Mouse (Mus musculus): ENCODE results near the gene Gm11084. TPM values are rescaled to one million over a fixed set of nuclear protein-coding genes. Genes with fewer than 3 reads are reported as not detected.

Gene Gm11084
- polyA plus RNA-seq, 1 experiment from 2014 or later: not detected

- H3K9me3 ChIP-seq (replicated peaks): no peaks in the 10 kb centered on the region
- peaks cover 17% of the 10 kb centered on the region for H3K4me1 ChIP-seq
- no peak for DNase-seq (ENCODE audit: low spot score)
- H3K27ac ChIP-seq: peak overlapping the region; percentile 16; the same call in 1 of the 2 replicates
- H3K36me3 ChIP-seq: peaks cover 15% of the 10 kb centered on the region
- no peak overlapping the region for H3K4me3 ChIP-seq
- WGBS: 47% methylated on average over 4 of the region's 4 CpGs
- no peaks in the 10 kb centered on the region for H3K27me3 ChIP-seq (ENCODE audit: low read depth, poor library complexity, severe bottlenecking)
These were observed 1.7 kb downstream of the Gm11084 start for GRCm38 (mm10) chr2:72984806-72985205.

DNA sequence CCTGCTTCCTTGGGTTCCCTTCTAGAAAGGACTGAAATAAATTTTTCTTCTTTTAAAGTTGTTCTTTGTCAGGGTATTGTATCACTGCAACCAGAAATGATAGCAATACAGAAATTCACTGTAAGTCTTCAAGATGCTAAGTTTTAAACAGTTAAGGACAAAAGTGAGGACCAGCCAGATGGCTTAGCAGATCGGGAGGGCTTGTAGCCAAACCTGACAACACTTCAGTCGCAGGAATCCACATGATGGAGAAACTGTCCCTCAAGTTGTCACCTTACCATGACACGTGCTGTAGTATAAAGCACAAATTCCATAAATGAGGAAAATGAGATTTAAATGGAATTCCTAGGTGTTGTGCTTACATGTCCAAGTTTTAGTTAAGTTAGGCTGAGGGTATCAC is 3.3 kb downstream of the Gm11084 start:
- H3K27ac ChIP-seq: no peak overlapping the region
- H3K36me3 ChIP-seq: peaks cover 7% of the 10 kb centered on the region; the same call in 1 of the 2 replicates
- H3K4me3 ChIP-seq: no peak overlapping the region
- DNase-seq (ENCODE audit: low spot score): no peak
- no peaks in the 10 kb centered on the region for H3K9me3 ChIP-seq (replicated peaks)
- H3K4me1 ChIP-seq: peaks cover 17% of the 10 kb centered on the region
- no peaks in the 10 kb centered on the region for H3K27me3 ChIP-seq (ENCODE audit: low read depth, poor library complexity, severe bottlenecking)
- 88% methylated on average over 3 of the region's 3 CpGs for WGBS

GRCm38 (mm10) chr2:72982110-72982785 is 4.3 kb downstream of the Gm11084 start:
- Histone ChIP-seq H3K4me3 (no peak overlapping the region), H3K27ac (no peak overlapping the region), H3K36me3 (peaks cover 4% of the 10 kb centered on the region; the same call in 1 of the 2 replicates), H3K4me1 (peaks cover 20% of the 10 kb centered on the region), H3K27me3 (ENCODE audit: low read depth, poor library complexity, severe bottlenecking) (no peaks in the 10 kb centered on the region), H3K9me3 (replicated peaks) (no peaks in the 10 kb centered on the region)
- no peak for DNase-seq (ENCODE audit: low spot score)
- WGBS: 92% methylated on average over 7 of the region's 7 CpGs

DNA sequence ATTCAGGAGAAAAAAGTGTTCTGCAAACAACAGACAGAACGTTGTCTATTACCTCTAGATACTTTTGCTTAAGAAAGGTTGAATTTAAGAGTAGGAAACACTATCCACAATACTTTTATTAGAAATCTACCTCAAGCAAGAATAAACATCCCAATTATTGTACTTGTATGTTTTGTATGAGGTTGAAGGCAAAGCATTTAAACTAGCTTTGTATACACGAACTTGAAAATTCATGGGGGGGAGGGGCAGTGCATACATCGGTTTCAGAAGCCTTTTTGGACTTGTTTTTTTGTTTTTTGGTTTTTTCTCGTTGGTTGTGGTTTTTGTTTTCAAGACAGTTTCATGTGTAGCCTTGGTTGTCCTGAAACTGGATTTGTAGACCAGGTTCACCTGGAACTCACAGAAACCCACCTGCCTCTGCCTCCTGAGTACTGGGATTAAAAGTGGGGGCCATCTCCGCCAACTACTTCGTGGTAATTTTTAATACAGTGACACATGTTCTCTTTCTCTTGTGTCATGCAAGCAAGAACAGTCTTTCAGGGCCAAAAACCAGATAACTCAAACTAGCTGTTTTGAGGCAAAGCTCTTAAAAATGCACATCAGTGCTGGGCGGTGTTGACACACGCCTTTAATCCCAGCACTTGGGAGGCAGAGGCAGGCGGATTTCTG is 4.9 kb downstream of the Gm11084 start:
- Histone ChIP-seq H3K27ac (peak overlapping the region; percentile 100; the same call in 1 of the 2 replicates), H3K27me3 (ENCODE audit: low read depth, poor library complexity, severe bottlenecking) (no peaks in the 10 kb centered on the region), H3K9me3 (replicated peaks) (no peaks in the 10 kb centered on the region), H3K36me3 (peaks cover 6% of the 10 kb centered on the region; the same call in 1 of the 2 replicates), H3K4me1 (peaks cover 26% of the 10 kb centered on the region), H3K4me3 (peak overlapping the region; percentile 85)
- no peak for DNase-seq (ENCODE audit: low spot score)
- 86% methylated on average over 9 of the region's 9 CpGs for WGBS

- DNase-seq (ENCODE audit: low spot score): no peak
- 12% methylated on average over 3 of the region's 3 CpGs for WGBS
- Histone ChIP-seq H3K4me3 (peak overlapping the region; percentile 85), H3K36me3 (peaks cover 11% of the 10 kb centered on the region), H3K27ac (peak overlapping the region; percentile 100), H3K27me3 (ENCODE audit: low read depth, poor library complexity, severe bottlenecking) (no peaks in the 10 kb centered on the region), H3K9me3 (replicated peaks) (no peaks in the 10 kb centered on the region), H3K4me1 (peaks cover 30% of the 10 kb centered on the region)
These were observed 5.5 kb downstream of the Gm11084 start for GRCm38 (mm10) chr2:72981075-72981420.

DNA sequence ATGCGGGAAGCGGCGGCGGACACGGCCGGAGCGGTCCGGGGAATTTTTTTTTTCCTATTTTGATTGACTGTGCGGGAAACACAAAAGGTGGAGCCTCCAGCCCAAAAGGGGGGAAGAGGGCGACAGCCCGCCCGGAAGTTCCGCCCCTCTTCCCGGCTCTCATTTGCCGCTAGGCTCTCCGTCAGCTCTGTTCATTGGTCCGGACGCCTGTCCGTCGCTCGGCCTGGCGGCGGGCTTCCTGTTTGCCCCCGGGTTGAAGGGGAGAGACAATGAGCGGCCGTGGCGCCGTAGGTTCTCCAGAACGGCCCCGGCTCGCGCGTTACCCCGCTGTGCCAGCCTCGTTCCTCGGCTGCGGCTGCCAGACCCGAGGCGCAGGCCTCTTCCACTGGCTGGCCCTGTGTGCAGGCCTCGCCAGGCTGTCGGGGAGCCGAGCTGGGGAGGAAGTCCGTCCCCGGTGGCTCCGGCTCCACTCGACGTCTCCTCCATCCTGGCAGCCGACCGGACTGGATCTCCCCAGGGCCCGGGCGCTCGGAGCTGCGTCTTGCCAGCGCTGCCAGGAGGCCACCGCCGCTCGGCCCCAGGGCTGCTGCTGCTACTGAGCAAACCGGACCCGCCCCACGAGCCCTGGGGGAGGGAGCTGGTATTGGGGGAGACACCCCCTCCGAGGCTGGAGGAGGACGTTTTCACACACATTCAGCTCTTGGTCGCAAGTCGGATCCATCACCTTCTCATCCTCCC is 6.0 kb downstream of the Gm11084 start, which contains the start of gene Sp3:
Sp3 (minus strand) TSS at position 110 of the 738 bp plus-strand sequence.
- peak within 1 kb of the TSS; percentile 85 for H3K4me3 ChIP-seq
- no peaks in the 10 kb centered on the region for H3K27me3 ChIP-seq (ENCODE audit: low read depth, poor library complexity, severe bottlenecking)
- H3K9me3 ChIP-seq (replicated peaks): no peaks in the 10 kb centered on the region
- peaks cover 17% of the 10 kb centered on the region for H3K36me3 ChIP-seq
- peak; percentile 97 for DNase-seq (ENCODE audit: low spot score)
- H3K4me1 ChIP-seq: peaks cover 35% of the 10 kb centered on the region
- peak within 1 kb of the TSS; percentile 100 for H3K27ac ChIP-seq
- under 1% methylated on average over 64 of the region's 64 CpGs for WGBS

DNA sequence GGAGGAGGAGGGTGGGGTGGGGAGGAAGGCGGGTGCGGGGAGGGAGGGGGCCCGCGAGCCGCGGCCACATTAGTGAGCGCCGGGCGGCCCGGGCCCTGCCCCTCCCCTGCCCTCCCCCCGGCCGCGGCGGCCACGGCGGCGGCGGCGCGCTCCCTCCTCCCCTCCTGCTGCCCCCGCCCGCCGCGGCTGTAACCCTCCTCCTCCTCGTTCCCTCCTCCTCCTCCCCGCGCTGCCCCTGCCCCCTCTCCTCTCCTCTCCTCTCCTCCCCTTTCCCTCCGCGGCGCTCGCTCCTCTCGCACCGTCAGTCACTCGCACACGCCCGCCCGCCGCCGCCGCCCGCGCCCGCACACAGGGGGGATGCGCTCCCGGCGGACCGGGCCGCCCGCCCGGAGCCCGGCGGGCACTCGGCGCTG is 6.9 kb downstream of the Gm11084 start:
- WGBS: 1% methylated on average over 27 of the region's 54 CpGs
- Histone ChIP-seq H3K36me3 (peaks cover 19% of the 10 kb centered on the region), H3K9me3 (replicated peaks) (no peaks in the 10 kb centered on the region), H3K27ac (peak overlapping the region; percentile 100), H3K4me1 (peaks cover 28% of the 10 kb centered on the region), H3K27me3 (ENCODE audit: low read depth, poor library complexity, severe bottlenecking) (no peaks in the 10 kb centered on the region), H3K4me3 (peak overlapping the region; percentile 85)
- peak; percentile 92 for DNase-seq (ENCODE audit: low spot score)

GRCm38 (mm10) chr2:72978901-72979658 is 7.4 kb downstream of the Gm11084 start:
- WGBS: under 1% methylated on average over 70 of the region's 107 CpGs
- peaks cover 19% of the 10 kb centered on the region for H3K36me3 ChIP-seq
- no peaks in the 10 kb centered on the region for H3K9me3 ChIP-seq (replicated peaks)
- H3K4me1 ChIP-seq: peaks cover 22% of the 10 kb centered on the region
- H3K4me3 ChIP-seq: peak overlapping the region; percentile 85
- H3K27me3 ChIP-seq (ENCODE audit: low read depth, poor library complexity, severe bottlenecking): no peaks in the 10 kb centered on the region
- DNase-seq (ENCODE audit: low spot score): peak; percentile 94
- peak overlapping the region; percentile 100 for H3K27ac ChIP-seq

DNA sequence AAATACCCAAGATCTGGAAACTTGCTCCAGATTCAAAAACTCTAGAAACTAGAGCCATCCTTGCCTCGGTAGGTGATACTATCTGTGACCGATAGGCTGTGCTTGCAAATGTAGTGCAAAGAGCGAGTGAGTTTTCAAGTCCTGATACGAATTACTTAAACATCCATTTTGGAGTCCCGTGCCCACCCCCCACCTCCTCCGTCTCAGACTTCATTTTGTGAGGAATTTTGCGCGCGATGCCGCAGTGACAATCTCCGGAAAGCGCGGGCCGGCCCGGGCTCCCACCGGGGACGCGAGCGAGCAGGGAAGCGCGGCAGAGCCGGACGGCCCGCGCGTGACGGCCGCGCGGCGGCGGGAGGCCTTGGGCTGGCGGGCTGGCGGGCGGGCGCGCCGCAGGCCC is 8.0 kb downstream of the Gm11084 start:
- WGBS: 2% methylated on average over 38 of the region's 38 CpGs
- H3K27me3 ChIP-seq (ENCODE audit: low read depth, poor library complexity, severe bottlenecking): no peaks in the 10 kb centered on the region
- H3K4me1 ChIP-seq: peaks cover 20% of the 10 kb centered on the region; the same call in 1 of the 2 replicates
- DNase-seq (ENCODE audit: low spot score): peak; percentile 77
- H3K36me3 ChIP-seq: peaks cover 23% of the 10 kb centered on the region
- peak overlapping the region; percentile 100 for H3K27ac ChIP-seq
- peak overlapping the region; percentile 85 for H3K4me3 ChIP-seq
- H3K9me3 ChIP-seq (replicated peaks): no peaks in the 10 kb centered on the region

- H3K9me3 ChIP-seq (replicated peaks): no peaks in the 10 kb centered on the region
- 85% methylated on average over 1 of the region's 1 CpGs for WGBS
- peaks cover 31% of the 10 kb centered on the region for H3K36me3 ChIP-seq
- H3K4me3 ChIP-seq: peak overlapping the region; percentile 85
- no peak overlapping the region for H3K27ac ChIP-seq
- peaks cover 20% of the 10 kb centered on the region; the same call in 1 of the 2 replicates for H3K4me1 ChIP-seq
- DNase-seq (ENCODE audit: low spot score): no peak
- no peaks in the 10 kb centered on the region for H3K27me3 ChIP-seq (ENCODE audit: low read depth, poor library complexity, severe bottlenecking)
These were observed 9.2 kb downstream of the Gm11084 start for GRCm38 (mm10) chr2:72977272-72977671.

DNA sequence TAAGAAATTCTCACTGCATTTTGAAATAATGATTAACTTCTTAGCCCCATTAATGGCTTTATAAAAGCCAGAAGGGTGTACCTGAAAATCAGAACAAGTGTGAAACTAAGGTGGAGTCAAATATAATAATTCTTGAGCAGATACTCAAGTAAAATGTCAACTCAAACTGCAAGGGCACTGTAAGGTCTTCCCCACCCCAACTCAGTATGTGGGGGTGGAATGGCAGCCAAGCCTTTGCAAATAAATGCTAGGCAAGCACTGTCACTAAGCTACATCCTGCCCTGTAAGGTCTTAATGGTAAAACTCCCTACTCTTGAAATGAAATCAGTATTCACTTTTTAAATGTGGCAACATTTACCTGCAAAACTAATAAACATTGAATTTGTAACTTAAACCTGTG is 10.5 kb downstream of the Gm11084 start:
- no peak overlapping the region for H3K27ac ChIP-seq
- peaks cover 39% of the 10 kb centered on the region for H3K36me3 ChIP-seq
- no peaks in the 10 kb centered on the region for H3K9me3 ChIP-seq (replicated peaks)
- H3K4me3 ChIP-seq: no peak overlapping the region
- peaks cover 17% of the 10 kb centered on the region; the same call in 1 of the 2 replicates for H3K4me1 ChIP-seq
- H3K27me3 ChIP-seq (ENCODE audit: low read depth, poor library complexity, severe bottlenecking): no peaks in the 10 kb centered on the region
- no peak for DNase-seq (ENCODE audit: low spot score)

DNA sequence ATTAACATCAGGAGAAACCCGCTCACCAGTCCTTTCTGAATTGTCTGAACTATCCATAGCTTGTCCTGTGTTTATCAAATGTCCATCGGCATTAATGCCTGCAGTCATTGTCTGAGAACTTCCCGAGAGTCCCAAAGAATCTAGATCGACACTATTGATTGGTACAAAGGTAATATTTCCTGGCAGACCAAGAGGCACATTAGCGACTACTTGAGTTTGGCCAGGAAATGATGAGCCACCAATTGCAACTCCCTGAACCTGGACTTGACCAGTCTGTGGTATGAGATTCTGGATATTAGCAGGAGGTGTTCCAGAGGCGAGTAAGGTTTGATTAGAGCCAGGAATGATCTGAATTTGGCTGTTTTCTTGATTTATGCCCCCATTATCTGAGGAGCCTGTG is 15.7 kb downstream of the Gm11084 start:
- peaks cover 78% of the 10 kb centered on the region for H3K36me3 ChIP-seq
- H3K4me1 ChIP-seq: peaks cover 3% of the 10 kb centered on the region; the same call in 1 of the 2 replicates
- no peak overlapping the region for H3K4me3 ChIP-seq
- H3K27me3 ChIP-seq (ENCODE audit: low read depth, poor library complexity, severe bottlenecking): no peaks in the 10 kb centered on the region
- no peak overlapping the region for H3K27ac ChIP-seq
- no peaks in the 10 kb centered on the region for H3K9me3 ChIP-seq (replicated peaks)
- 93% methylated on average over 6 of the region's 6 CpGs for WGBS
- no peak for DNase-seq (ENCODE audit: low spot score)

Measured in limb, embryonic 10.5 days (tissue).